Mouse (Mus musculus) adrenal gland, adult 2 months (tissue): Measurements from ENCODE around the gene Eef2kmt. TPM values are rescaled to one million over a fixed set of nuclear protein-coding genes. Genes with fewer than 3 reads are reported as not detected.
"Not testable (repeated sequence)": the region's sequence is repeated elsewhere in the genome, so short reads cannot be mapped to it uniquely, and the experiment has no call there.

ENCODE experiments used
- DNase-seq: peaks from one replicate; pipeline ENCODE4 v3.0.0; 2021
- microRNA-seq, 2 experiments: library from miRNA; unstranded; fragments of <30 nt; microRNA quantifications; one replicate each; pipeline ENCODE4 v1.2.0; 2021
- polyA plus RNA-seq: library from polyadenylated mRNA; depleted of rRNA; stranded (reverse); fragments of >200 nt; gene quantifications from 2 replicates; pipeline ENCODE4 v1.2.3, GENCODE M21; 2012; rRNA removed
- total RNA-seq, 2 experiments: library from RNA; stranded (reverse); gene quantifications; 2 replicates each; pipeline ENCODE4 v1.2.3; 2021

Gene Eef2kmt
- total and polyA plus RNA-seq, 3 experiments, result 21.7 to 79.6 (median 30.9) TPM

DNA sequence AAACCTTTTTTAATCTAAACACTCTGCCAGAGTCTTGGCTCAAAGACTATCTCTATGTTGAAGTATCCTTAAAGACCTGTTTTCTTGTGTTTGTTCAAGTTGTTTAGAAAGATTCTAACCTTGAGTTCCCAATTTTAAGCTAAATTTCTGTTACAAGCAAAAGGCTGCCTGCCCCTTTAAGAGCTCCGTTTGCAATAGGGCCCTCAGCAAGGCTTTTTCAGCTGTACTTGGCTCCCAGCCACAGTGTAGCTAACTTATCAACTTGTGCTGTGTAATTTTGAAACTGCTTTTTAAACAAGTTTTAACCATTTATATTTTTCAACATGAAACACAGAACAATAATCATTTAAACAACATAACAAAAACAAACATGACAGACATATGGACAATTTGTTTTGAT lies 29.2 kb downstream of the Eef2kmt start:
- DNase-seq, result not testable (repeated sequence)

DNA sequence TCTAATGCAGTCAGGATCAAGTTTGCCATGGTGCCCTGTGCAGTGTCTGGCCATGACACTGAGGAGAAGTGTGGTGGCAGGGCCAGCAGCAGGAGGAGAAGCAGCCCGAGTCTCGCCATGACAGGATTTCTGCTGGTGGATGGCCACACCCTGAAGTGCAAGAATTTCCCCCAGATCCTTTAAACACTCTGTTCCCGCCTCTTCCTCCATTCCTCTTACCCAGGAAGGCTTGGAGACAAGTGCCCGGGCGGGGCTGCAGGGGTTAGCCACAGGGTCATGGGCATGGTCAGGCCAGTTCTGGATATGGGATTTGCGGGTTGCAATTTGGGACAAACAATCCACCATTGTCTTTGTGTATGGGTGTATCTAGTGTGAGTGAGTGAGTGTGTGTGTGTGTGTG lies 33.6 kb downstream of the Eef2kmt start, which contains the start of gene AU021092:
Gene AU021092 (minus strand): TSS at position 160 of the 400 bp plus-strand sequence.
- DNase-seq, result peak; percentile 36

DNA sequence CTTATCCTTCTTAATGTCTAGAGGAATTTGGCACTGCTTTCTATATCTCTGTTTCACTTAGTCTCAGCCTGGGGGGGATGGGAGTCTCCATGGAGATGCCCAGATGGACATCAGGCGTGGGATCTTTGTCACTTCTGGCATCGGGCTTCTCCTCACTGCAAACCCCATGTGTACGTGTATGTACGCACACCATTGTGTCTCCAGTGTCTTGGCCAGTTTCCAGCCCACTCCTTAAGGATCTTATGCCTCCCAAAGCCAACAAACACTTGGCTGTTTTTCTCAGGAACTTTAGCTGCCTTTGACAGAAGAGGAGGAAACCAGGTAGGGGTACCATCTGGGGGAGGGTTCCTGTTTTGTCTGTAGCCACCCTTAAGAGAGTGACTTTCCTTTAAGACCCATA lies 34.4 kb downstream of the Eef2kmt start:
- DNase-seq, result no peak

DNA sequence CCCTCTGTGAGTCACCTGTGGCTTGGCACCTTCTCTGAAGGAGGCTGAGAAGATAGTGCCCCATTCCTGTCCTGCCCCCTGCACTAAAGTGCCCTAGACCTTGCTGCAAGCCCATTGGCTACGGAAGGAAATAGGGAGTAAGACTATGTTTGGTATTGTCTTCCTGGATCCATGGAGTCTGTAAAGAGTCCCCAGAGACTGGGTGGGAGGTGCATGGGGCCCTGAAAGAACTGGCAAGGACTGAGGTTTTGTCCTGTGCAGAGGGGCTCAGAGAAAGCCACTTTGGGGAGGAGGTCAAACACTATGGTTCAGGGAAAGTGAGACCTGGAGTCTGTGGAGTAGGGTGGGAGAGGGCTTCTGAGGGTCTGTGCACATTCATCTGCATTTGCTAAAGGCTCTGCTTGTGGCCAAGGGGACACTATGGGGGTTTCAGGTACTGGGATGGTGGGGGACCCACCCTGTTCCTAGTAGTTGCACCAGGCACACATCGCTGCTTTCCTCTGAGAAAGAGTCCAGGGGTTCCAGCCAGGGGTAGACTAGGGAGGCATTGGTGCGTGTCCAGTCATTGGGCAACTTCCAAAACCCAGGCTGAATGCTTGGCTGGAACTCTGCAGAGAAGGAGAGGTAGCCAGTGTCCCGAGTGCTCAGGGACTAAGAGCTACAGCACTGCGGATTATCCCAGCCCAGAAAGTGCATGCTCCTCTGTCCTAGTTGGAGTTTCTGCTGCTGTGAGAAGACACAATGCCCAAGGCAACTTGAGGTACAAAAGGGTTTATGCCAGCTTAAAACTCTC lies 38.2 kb downstream of the Eef2kmt start:
- no peak for DNase-seq

DNA sequence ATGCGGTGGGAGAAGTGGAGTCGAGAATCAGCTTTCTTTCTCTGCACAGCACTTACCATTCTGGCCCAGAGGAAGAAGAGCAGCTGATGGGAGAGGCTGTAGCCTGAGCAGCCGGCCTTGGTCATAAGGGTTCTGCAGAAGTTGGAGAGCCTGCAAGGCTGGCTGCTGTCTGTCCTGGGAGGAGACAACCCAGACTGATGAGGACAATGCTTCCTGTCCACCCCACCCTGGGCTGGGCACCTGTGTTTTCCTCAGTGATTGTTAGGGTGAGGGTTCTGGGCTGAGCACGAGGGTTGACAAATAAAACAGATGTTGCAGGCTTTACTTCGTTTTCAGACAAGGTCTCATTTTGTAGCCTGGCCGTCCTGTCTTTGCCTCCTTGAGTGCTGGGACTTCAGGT lies 39.1 kb downstream of the Eef2kmt start:
- no peak for DNase-seq

DNA sequence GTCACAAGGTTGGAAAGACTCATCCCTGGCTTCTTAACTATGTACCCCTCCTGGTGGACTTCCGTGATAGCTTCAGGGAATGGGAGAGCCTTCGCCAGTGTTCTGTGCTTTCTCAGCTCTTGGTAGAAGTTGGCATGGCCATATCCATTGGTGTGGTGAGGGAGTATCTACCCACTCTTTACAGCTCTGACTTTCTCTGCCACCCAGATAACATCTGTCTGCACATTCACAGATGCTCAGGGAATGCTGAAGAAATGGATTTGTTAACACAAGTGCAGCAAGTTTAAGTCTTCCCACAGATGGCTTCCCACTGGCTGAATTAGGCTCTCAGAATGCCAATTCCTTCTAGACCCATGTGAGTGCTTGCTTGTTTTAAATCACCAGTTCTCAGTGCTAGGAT lies 41.7 kb downstream of the Eef2kmt start:
- no peak for DNase-seq

DNA sequence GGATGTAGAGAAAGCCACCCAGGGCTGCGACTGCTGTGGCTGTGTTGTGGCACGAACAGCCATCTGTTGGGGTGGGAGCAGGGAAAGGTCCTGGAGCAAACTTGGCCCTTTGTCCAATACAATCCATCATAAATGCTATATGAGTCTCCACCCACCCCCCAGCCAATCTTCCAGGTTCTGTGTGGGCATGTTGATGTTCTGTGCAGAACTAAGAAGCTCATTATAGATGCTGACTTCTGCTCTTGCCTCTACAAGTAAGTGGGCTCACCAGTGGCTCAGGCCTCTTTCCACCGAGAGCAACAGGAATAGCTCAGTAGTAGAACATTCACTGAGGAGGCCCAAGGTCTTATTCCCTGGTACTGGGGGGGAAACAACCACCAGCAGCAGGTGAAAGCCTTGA lies 43.6 kb downstream of the Eef2kmt start:
- no peak for DNase-seq

DNA sequence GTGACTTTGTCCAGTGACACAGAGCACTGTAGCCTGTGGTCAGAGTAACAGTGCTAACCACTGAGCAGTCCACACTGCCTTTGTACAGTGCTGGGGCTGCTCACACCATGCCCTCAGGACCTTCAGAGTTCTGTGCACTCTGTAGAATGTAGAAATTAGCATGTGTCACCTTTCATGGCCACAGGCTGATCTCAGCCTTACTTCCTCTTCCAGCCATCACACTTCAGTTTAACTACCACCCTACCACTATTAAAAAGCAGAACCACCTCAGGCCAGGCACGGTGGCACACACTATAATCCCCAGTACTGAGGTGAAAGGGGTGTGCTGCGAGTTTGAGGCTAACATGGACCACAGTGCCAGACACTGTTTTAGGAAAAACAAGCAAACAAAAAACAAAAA lies 45.4 kb downstream of the Eef2kmt start:
- no peak for DNase-seq

DNA sequence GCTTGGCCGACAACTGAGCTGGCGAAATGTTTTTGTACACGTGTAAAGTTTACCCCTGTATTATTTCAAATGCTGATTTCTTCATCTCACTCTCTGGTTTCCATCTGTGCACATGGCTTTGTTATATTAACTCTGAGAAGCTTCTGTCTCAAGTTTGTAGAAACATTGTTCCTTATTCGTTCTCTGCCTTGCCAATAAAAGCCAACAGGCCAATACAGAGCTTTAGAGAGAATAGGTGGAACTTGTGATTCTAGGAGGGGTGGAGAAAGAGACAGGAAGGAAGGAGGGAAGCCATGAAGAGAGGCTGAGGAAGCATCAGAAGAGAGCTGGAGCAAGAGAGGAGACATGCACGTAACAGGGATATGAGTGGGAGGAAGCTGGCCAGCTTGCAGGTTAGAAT lies 49.7 kb downstream of the Eef2kmt start:
- DNase-seq, result no peak

DNA sequence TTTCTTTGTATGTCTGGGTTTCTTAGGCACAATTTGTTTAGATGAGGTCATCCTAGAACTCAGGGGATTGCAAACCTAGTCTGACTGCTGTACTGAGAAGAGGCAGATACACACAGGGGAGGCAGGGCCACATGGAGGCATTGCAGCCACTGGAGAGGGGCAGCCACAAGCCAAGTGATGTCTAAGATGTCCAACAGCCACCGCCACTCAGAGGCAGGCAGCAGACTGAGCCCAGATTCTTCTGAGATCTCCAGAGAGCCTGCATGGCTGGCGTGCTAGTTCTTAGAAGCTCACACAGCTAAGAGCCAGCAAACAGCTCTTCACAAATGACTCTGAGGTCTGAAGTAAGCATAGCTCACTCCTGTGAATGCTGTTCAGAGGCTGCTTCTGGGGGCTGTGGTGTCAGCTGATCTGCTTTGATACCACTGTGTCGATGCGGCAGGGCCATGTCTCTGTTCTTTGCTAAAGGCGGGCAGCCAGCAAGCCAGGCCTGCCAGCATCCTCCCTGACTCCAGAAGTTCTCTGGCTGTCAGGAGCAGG lies 50.3 kb downstream of the Eef2kmt start:
- no peak for DNase-seq

DNA sequence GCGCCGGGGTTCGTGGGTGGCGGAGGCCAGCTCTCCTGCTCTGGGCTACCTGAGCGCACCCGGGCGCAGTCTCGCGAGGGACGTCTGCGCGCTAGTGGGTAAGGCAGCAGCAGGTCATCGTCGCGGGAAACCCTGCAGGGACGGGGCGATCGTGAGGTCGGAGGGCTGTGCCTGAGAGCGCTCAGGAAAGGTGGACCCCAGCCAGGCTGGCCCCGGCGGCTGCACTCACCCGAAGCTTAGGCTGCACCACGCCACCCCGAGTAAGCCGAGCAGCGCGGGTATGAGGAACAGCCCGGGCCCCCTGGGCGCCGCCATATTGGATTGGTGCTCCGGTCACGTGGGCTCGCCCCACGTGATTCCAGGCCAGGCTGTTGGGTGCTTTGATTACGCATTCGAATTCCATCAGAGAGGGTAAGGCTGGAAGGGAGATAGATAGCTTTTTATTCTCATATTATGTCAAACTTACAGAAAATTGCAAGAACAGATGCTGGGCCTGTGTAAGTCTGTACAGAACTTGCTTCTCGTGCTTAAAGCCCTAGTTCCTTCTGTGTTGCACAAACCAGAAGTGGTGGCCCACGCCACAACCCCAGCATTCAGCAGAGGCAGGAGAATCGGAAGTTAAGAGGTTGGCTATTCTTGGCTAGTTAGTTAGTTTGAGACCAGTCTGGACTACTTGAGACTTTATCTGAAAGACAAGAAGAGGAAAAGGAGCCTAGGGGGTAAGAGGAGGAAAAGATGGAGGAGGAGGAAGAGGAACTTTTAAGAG lies 51.9 kb downstream of the Eef2kmt start, which contains the start of gene Nagpa:
Gene Nagpa (minus strand): TSS at position 345 of the 766 bp plus-strand sequence.
- DNase-seq, result peak; percentile 88

DNA sequence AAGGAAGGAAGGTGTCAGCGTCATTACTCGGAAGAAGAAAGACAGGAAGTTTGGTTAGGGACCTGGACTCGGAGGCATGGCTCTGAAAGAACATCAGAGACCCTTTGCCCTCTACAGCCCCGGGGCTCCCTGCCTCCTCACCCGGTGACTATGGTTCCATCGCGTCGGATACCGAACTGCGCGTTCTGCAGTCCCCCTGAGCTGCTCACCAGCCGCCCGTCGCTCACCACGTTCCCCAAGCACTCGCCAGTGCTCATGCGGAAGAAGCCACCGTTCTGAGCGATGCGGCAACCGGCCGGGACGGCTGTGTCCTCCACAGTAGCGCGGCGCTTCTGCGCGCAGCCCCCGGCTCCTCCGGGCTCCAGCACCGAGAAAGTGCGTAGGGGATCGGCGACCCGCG lies 52.6 kb downstream of the Eef2kmt start:
- DNase-seq, result no peak

DNA sequence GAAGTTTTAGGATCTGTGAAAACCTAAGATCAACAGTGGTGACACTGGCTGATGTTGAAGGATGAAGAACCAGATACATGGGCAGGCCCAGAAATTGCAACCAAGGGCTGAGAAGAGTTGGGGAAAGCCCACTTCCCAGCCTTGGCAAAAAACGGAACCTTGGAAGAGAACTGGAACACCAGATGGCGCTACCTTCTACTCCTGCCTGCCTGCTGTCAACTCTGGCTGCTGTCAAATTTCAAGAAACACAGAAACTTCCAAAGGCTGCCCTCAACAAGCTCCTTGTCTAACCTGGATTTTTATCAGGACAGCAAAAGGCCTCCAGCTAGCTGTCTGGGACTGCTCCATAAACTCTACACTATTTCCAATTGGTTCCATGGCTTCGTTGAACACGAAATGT lies 53.1 kb downstream of the Eef2kmt start:
- peak; percentile 58 for DNase-seq

DNA sequence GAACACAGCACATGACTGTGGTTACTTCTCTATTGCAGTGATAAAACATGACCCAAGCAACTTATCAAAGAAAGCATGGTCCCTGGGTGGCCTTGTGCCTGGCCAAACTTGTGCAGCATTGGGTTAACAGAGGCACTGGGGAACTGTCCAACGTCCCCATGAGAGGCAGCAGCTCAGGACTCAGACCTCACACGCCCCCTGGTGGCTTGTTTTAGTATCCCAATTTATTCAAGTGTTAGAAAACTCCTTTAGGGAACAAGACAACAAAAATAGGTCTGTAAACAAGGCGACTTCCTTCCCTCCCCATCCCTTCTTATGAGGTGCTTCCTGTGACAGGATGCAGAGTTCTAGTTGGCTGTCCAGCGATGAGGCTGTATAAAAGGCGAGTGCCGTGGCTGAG lies 60.7 kb downstream of the Eef2kmt start:
- peak; percentile 66 for DNase-seq

Small RNA genes lying within 50 kb of the gene (microRNA-seq; reads per million reads assigned to microRNA genes)
- gene Gm23689 (0 reads per million in 2 experiments), gene Gm26095 (0 reads per million in 2 experiments), gene Mir6364 (0 reads per million in 2 experiments)

Other genes starting within 250 kb of the Eef2kmt start
- not detected for gene Smim22, start 248.7 kb downstream of the Eef2kmt start, total RNA-seq
- 0.38 TPM in 1 of 2 replicates, not detected in the other for gene Smim22, start 248.7 kb downstream of the Eef2kmt start, polyA plus RNA-seq
- 10 to 100 TPM; 16.9 to 28.1 TPM for gene Rogdi, start 242.4 kb downstream of the Eef2kmt start, total RNA-seq
- gene Rogdi, start 242.4 kb downstream of the Eef2kmt start, polyA plus RNA-seq, result 83.9 and 99.3 TPM in 2 replicates
- gene Glyr1, start 206.1 kb downstream of the Eef2kmt start, total RNA-seq, result 10 to 100 TPM; 92.6 to 96.5 TPM
- gene Glyr1, start 206.1 kb downstream of the Eef2kmt start, polyA plus RNA-seq, result 51.7 and 71.3 TPM in 2 replicates
- 10 to 100 TPM; 25.2 to 34.0 TPM for gene Ubn1, start 205.9 kb downstream of the Eef2kmt start, total RNA-seq
- gene Ubn1, start 205.9 kb downstream of the Eef2kmt start, polyA plus RNA-seq, result 18.6 and 18.9 TPM in 2 replicates
- gene Ppl, start 123.6 kb downstream of the Eef2kmt start, total RNA-seq, result 1 to 10 TPM; 2.0 to 6.5 TPM
- 0.59 and 0.66 TPM in 2 replicates for gene Ppl, start 123.6 kb downstream of the Eef2kmt start, polyA plus RNA-seq
- gene Sec14l5, start 108.9 kb downstream of the Eef2kmt start, total RNA-seq, result under 1 TPM in 1 of 2 experiments, not detected in 1; 0.07 TPM
- 0.13 and 0.15 TPM in 2 replicates for gene Sec14l5, start 108.9 kb downstream of the Eef2kmt start, polyA plus RNA-seq
- 10 to 100 TPM; 26.0 to 28.7 TPM for gene Nagpa, start 52.0 kb downstream of the Eef2kmt start, total RNA-seq
- 64.5 and 69.5 TPM in 2 replicates for gene Nagpa, start 52.0 kb downstream of the Eef2kmt start, polyA plus RNA-seq
- 10 to 100 TPM; 20.4 to 25.4 TPM for gene AU021092, start 33.7 kb downstream of the Eef2kmt start, total RNA-seq
- 24.0 and 26.0 TPM in 2 replicates for gene AU021092, start 33.7 kb downstream of the Eef2kmt start, polyA plus RNA-seq
- 10 to 100 TPM; 32.5 to 36.2 TPM for gene Alg1, start 22.4 kb downstream of the Eef2kmt start, total RNA-seq
- 89.1 and 91.3 TPM in 2 replicates for gene Alg1, start 22.4 kb downstream of the Eef2kmt start, polyA plus RNA-seq